Mouse (Mus musculus) natural killer cell, adult 2 months (primary cell): ENCODE results near the gene Pdgfb.

Source experiments
- DNase-seq, 2 experiments: peaks; one replicate each; pipeline ENCODE4 v3.0.0; 2022; ENCODE audit warnings: low spot score in 2 of 2

Pdgfb gene

DNA sequence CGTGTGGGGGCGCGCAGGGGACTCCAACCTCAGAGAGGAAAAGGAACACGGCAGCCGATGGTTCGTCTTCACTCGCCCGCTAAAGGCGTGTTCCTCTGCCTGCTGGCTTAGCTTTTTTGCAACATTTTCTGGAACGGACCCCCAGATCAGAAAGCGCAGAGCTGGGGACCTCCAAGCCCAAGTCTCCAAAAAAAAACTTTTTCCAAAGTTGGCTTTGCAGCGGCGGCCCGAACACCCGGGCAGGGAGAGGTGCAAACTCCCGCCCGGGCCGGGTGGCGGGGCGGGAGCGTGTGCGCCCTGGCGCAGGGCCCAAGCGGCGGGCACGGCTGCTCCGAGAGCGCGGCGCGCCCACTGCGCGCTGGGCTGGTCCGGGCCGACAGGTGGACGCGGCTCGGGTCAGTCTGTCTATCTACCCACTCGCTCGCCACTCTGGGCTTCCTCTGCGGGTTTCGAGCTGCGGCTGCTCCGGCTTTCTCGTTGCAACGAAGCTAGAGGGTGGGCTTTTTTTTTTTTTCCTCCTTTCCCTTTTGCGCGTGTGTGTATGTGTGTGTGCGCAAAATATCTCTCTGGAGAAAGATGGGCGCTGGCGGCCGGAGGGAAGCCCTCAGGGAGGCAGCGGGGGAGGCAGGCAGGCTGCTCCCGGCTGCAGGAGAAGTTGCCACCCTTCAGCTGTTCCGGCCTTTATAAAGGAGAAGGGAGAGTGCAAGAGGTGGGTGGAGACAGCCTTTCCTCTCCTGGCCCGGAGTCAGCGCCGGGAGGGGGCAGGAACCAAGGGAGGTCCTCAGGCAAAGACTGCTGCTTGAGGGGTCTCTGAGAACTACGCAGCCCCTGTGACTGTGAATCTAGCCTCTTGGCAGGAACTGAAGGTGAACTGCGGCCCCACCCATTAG is at the start of gene Pdgfb:
Pdgfb (minus strand) TSS at position 657 of the 890 bp plus-strand sequence.
- no peak for DNase-seq

- no peak for DNase-seq
Observed at GRCm38 (mm10) chr15:80062821-80063220, 48.0 kb upstream of the Pdgfb start.

DNA sequence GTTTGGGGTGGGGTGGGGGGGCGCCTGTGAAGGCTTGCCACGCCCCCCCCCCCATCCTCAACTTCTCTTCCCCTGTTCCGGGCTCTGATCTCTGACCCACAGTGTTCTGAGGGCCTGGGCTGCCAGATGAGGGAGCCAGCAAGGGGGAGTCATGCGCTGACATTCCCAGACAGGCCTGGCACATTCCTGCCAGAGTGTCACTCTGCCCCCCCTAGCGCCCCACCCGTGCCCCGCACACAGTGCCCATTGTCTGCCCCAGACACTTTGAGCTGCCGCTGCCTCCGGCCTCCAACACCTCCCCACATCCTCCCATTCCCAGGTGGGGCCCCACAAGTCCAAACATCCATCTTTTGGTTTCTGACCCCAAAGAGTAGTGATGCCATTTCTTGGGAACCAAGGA is 47.6 kb upstream of the Pdgfb start:
- no peak for DNase-seq

DNA sequence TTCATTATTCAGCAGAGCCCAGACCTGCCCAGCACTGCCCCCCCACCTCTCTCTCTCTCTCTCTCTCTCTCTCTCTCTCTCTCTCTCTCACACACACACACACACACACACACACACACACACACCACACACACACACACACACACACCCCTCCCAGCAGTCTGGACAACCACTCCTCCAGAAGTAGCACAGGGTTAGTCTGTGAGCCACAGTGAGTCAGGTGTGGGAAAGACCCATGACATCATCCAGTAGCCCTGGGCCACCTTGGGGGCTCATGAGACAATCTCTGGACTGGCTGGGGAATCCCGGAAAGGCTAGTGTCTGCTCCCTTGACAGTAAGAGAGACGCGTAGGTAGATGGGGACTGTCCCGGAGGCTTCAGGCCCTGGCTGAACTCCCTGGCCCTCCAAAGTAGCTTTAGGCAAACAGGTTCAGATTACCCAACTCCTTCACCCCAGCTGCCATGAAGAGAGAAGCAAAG is 46.3 kb upstream of the Pdgfb start:
- peak; percentile 26 to 45 for DNase-seq

- no peak for DNase-seq
Observed at GRCm38 (mm10) chr15:80060356-80061070, 45.7 kb upstream of the Pdgfb start.

GRCm38 (mm10) chr15:80059606-80060005 is 44.8 kb upstream of the Pdgfb start:
- DNase-seq, result no peak

GRCm38 (mm10) chr15:80058151-80058550 is 43.4 kb upstream of the Pdgfb start:
- no peak for DNase-seq

GRCm38 (mm10) chr15:80054034-80054710 is 39.4 kb upstream of the Pdgfb start:
- no peak for DNase-seq

DNA sequence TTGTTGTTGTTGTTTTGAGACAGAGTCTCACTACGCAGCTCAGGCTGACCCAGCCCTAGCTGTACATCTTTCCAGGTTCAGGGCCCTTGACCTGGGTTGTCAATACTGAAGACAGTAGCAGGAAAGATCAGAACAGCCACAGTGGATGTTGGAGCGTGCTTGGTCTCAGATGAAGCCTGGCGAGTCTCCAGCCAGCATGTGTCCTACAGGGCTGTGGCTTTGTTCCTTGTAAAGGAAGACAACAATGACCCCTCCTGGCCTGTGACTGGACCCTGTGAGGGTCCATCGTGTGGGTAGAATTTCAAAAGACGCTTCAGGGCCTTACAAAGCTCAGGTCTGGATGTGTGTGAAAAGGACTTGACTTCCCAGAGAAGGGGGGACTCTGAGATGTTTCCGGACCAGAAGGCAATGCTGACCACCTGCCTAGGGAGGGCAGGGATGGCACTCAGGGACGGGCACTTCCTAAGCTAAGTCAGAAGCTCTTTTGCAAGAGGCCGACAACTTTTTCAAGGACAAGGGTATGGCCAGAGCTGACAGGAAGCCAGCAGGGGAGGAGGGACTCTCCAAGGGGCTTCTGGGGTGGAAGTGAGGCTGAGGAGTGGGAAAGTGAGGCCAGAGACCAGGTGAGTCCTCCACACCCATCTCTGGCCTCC is 38.7 kb upstream of the Pdgfb start:
- DNase-seq, result no peak

GRCm38 (mm10) chr15:80051782-80052181 is 37.0 kb upstream of the Pdgfb start:
- no peak for DNase-seq

DNA sequence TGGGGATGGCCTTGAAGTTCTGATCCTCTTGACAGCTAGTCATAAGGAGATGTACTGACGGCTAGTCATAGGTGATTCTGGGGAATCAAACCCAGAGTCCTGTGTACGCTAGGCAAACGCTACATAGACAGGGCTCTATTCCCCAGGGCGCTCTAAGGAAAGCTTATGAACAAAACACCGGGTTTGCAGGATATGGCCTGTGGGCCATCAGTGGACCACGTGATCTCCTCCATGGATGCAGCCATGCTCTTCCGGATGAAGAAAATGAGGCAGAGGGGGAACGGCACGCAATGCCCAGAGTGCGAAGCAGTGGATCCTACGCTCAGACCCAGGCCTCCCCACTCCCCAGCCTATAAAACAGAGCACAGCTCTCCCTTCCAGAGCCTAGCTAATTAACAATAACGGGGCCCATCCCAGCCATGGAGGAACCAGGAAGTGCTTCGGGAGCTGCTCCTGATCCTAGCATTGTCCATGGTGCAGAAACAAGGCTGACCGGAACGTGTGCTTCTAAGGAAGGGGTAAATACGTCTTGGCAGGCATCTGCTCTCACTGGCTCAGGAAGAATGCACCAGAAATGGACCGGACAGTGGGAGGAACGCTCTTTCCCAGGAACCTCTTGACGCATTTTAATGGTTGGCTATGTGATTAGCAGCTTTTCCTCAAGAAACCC is 36.5 kb upstream of the Pdgfb start:
- DNase-seq, result no peak

GRCm38 (mm10) chr15:80050093-80050492 is 35.3 kb upstream of the Pdgfb start:
- no peak for DNase-seq

DNA sequence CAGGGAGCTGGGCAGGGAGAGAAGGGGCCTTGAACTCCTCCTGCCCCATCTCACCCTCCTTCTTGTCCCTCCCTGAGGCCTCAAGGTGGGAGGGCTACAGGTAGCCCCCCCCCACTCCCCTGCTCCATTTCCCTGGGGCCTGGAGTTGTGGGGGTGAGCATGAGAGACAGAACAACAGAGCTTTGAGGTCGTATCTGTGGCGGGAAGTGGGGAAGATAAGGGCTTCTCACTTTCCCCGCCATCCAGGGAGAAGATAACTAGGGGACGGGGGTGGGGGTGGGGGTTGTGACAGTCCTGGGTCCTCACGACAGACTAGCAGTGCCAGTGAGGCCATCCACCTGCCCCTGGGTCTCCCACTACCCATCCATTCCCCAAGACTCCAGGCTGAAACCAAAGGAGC is 33.2 kb upstream of the Pdgfb start:
- no peak for DNase-seq

DNA sequence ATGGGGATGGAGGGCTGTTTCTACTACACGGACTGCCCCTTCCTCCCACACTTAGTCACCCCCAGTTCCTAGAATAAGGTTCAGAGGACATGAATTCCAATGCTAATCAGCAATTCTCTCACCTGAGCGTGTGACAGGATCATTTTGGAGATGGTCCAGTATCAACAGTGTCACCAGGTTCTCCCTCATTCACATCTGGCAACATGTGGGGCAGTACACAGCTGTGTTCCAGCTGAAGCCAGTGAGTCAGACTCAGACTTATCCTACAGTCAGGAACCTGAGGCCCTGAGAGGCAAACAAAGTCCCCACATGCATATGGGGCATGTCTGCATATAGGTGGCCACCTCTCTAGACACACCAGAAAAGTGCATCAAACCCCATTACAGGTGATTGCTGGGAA is 32.5 kb upstream of the Pdgfb start:
- DNase-seq, result no peak

DNA sequence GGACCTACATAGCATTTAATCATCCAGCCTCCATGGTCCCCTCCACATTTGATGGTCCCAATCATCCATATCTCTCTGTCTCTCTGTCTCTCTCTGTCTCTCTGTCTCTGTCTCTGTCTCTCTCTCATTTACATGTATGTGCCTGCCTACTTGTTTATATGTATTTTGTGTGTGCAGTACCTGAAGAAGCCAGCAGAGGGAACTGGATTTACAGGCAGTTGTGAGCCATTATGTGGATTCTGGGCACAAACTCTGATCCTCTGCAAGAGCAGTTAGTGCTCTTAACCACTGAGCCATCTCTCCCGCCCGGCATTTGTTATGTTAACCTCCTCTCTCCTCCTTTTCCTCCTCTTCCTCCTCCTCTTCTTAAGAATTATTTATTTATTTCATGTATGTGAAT is 31.0 kb upstream of the Pdgfb start:
- no peak for DNase-seq

GRCm38 (mm10) chr15:80044249-80044648 is 29.5 kb upstream of the Pdgfb start:
- no peak for DNase-seq

- DNase-seq, result no peak
Observed at GRCm38 (mm10) chr15:80042152-80042551, 27.4 kb upstream of the Pdgfb start.

- no peak for DNase-seq
Observed at GRCm38 (mm10) chr15:80038110-80038391, 23.3 kb upstream of the Pdgfb start.

GRCm38 (mm10) chr15:80037255-80038109 is 22.7 kb upstream of the Pdgfb start:
- DNase-seq, result no peak

GRCm38 (mm10) chr15:80035341-80035885 is 20.6 kb upstream of the Pdgfb start:
- DNase-seq, result no peak
